Mouse (Mus musculus): Measurements from ENCODE around the gene Gm10320. TPM values are rescaled to one million over a fixed set of nuclear protein-coding genes. Genes with fewer than 3 reads are reported as not detected.
A peak's percentile ranks its signal among the peaks of the same experiment; 100 is the strongest.

Gene Gm10320
- polyA plus RNA-seq, 1 experiment = 1.8 TPM

GRCm38 (mm10) chr13:98534913-98535262 is 43.1 kb upstream of the Gm10320 start:
- no peaks in the 10 kb centered on the region for H3K36me3 ChIP-seq (ENCODE audit: control insufficient read depth, insufficient read depth)
- H3K4me3 ChIP-seq = no peak overlapping the region
- TF ChIP-seq SRF (IDR thresholded peaks at IDR 0.05; ENCODE audit: control insufficient read depth, insufficient read length, low read depth) (no peak), POLR2A (IDR thresholded peaks at IDR 0.05; ENCODE audit: insufficient read length, low read depth) (no peak), POLR2AphosphoS2 (IDR thresholded peaks at IDR 0.05; ENCODE audit: insufficient read length, low read depth) (no peak), E2F4 (IDR thresholded peaks at IDR 0.05; ENCODE audit: insufficient read depth) (no peak), USF1 (IDR thresholded peaks at IDR 0.05; ENCODE audit: low read depth) (no peak), TCF12 (IDR thresholded peaks at IDR 0.05; ENCODE audit: insufficient read depth, poor library complexity, severe bottlenecking) (no peak), TCF3 (IDR thresholded peaks at IDR 0.05; ENCODE audit: insufficient read length, low read depth) (no peak), MAX (IDR thresholded peaks at IDR 0.05; ENCODE audit: low read depth) (no peak), MYOG (IDR thresholded peaks at IDR 0.05; ENCODE audit: control insufficient read depth in 1 of 3, insufficient read depth in 1 of 3, insufficient read length in 2 of 3, low read depth in 2 of 3) (no peak), REST (IDR thresholded peaks at IDR 0.05; ENCODE audit: insufficient read depth, insufficient read length) (no peak), CEBPB (IDR thresholded peaks at IDR 0.05; ENCODE audit: insufficient read depth, poor library complexity, severe bottlenecking) (no peak), MYOD1 (IDR thresholded peaks at IDR 0.05; ENCODE audit: control insufficient read depth in 1 of 3, insufficient read length in 2 of 3, low read depth in 2 of 3) (no peak)
- H3K4me2 ChIP-seq (ENCODE audit: low read depth) = peak overlapping the region; percentile 59
- no peaks in the 10 kb centered on the region for H3K27me3 ChIP-seq (ENCODE audit: control insufficient read depth, insufficient read depth, insufficient read length)
- no peaks in the 10 kb centered on the region for H3K79me2 ChIP-seq (ENCODE audit: control insufficient read depth, insufficient read depth)
- H3ac ChIP-seq (ENCODE audit: control insufficient read depth, insufficient read length) = no peak overlapping the region

- Histone ChIP-seq H3K36me3 (ENCODE audit: control insufficient read depth, insufficient read depth) (no peaks in the 10 kb centered on the region), H3K4me3 (no peak overlapping the region)
Observed at GRCm38 (mm10) chr13:98534190-98534912, 42.5 kb upstream of the Gm10320 start.

DNA sequence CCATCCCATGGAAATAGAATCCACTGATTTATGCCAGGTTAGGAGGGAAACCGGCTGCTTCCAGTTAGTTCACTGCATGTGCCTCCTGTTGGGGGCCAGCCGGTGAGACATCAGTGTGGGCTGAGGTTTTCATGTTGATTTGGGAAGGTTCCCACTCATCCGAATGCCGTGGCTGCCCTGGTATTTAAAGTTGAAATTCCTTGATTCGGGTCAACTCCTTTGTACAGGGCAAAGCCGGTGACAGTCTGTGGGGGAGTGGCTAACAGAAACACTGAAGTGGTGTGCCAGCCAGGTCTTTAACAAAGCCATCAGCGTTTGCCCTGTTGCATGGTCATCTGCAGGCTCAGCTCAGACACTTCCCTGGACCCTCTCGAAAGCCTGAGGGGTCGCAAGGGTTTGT is 41.6 kb upstream of the Gm10320 start:
- Histone ChIP-seq H3K27me3 (ENCODE audit: control insufficient read depth, insufficient read depth, insufficient read length) (no peaks in the 10 kb centered on the region), H3ac (ENCODE audit: control insufficient read depth, insufficient read length) (no peak overlapping the region), H3K4me3 (no peak overlapping the region), H3K36me3 (ENCODE audit: control insufficient read depth, insufficient read depth) (no peaks in the 10 kb centered on the region), H3K79me2 (ENCODE audit: control insufficient read depth, insufficient read depth) (no peaks in the 10 kb centered on the region), H3K4me2 (ENCODE audit: low read depth) (peak overlapping the region; percentile 59)
- no peak for TF ChIP-seq TCF3 (IDR thresholded peaks at IDR 0.05; ENCODE audit: insufficient read length, low read depth)
- no peak for TF ChIP-seq USF1 (IDR thresholded peaks at IDR 0.05; ENCODE audit: low read depth)
- no peak for TF ChIP-seq MYOD1 (IDR thresholded peaks at IDR 0.05; ENCODE audit: control insufficient read depth in 1 of 3, insufficient read length in 2 of 3, low read depth in 2 of 3)

More at GRCm38 (mm10) chr13:98534190-98534912, 42.5 kb upstream of the Gm10320 start:
- Histone ChIP-seq H3K4me2 (ENCODE audit: low read depth) (peak overlapping the region; percentile 59), H3ac (ENCODE audit: control insufficient read depth, insufficient read length) (no peak overlapping the region), H3K79me2 (ENCODE audit: control insufficient read depth, insufficient read depth) (no peaks in the 10 kb centered on the region), H3K27me3 (ENCODE audit: control insufficient read depth, insufficient read depth, insufficient read length) (no peaks in the 10 kb centered on the region)
- TF ChIP-seq MYOG (IDR thresholded peaks at IDR 0.05; ENCODE audit: control insufficient read depth in 1 of 3, insufficient read depth in 1 of 3, insufficient read length in 2 of 3, low read depth in 2 of 3) (no peak), MAX (IDR thresholded peaks at IDR 0.05; ENCODE audit: low read depth) (no peak), USF1 (IDR thresholded peaks at IDR 0.05; ENCODE audit: low read depth) (no peak), SRF (IDR thresholded peaks at IDR 0.05; ENCODE audit: control insufficient read depth, insufficient read length, low read depth) (no peak), CEBPB (IDR thresholded peaks at IDR 0.05; ENCODE audit: insufficient read depth, poor library complexity, severe bottlenecking) (no peak), TCF3 (IDR thresholded peaks at IDR 0.05; ENCODE audit: insufficient read length, low read depth) (no peak), REST (IDR thresholded peaks at IDR 0.05; ENCODE audit: insufficient read depth, insufficient read length) (no peak), MYOD1 (IDR thresholded peaks at IDR 0.05; ENCODE audit: control insufficient read depth in 1 of 3, insufficient read length in 2 of 3, low read depth in 2 of 3) (no peak), TCF12 (IDR thresholded peaks at IDR 0.05; ENCODE audit: insufficient read depth, poor library complexity, severe bottlenecking) (no peak), POLR2AphosphoS2 (IDR thresholded peaks at IDR 0.05; ENCODE audit: insufficient read length, low read depth) (no peak), E2F4 (IDR thresholded peaks at IDR 0.05; ENCODE audit: insufficient read depth) (no peak), POLR2A (IDR thresholded peaks at IDR 0.05; ENCODE audit: insufficient read length, low read depth) (no peak)

DNA sequence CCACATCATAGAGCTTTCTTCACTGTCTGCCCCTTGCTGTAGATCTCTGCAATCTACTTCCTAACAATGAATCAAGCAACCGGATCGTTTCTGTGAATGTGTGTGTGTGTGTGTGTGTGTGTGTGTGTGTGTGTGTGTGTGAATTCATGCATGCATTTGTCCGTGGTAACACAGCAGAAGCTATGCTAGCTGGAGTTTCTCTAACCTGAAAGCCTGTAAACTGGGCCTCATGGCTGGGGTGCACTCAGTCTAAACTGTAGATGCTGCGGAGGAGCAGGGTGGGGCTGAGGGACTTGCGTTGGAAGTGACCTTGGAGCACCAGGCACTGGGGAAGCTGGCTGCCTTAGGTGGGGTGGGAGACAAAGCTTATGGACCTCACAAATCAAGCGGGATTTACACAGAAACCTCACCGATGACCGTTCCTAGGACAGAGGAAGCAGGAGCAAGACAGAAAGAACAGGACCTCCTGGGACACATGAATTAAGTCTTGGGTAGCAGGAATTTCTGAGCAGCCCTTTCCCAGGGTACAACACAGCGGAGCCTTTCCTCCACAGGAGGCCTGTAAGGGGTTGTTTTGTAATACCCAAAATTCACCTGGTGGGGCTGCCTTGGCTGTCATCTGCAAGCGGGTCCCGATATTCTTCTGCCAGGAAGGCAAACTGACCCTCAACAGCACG is 41.0 kb upstream of the Gm10320 start:
- H3ac ChIP-seq (ENCODE audit: control insufficient read depth, insufficient read length) = no peak overlapping the region
- H3K27me3 ChIP-seq (ENCODE audit: control insufficient read depth, insufficient read depth, insufficient read length) = no peaks in the 10 kb centered on the region
- TF ChIP-seq MYOG (IDR thresholded peaks at IDR 0.05; ENCODE audit: control insufficient read depth in 1 of 3, insufficient read depth in 1 of 3, insufficient read length in 2 of 3, low read depth in 2 of 3) (no peak), POLR2A (IDR thresholded peaks at IDR 0.05; ENCODE audit: insufficient read length, low read depth) (no peak), USF1 (IDR thresholded peaks at IDR 0.05; ENCODE audit: low read depth) (no peak), MAX (IDR thresholded peaks at IDR 0.05; ENCODE audit: low read depth) (no peak), TCF12 (IDR thresholded peaks at IDR 0.05; ENCODE audit: insufficient read depth, poor library complexity, severe bottlenecking) (no peak), SRF (IDR thresholded peaks at IDR 0.05; ENCODE audit: control insufficient read depth, insufficient read length, low read depth) (no peak), POLR2AphosphoS2 (IDR thresholded peaks at IDR 0.05; ENCODE audit: insufficient read length, low read depth) (no peak), CEBPB (IDR thresholded peaks at IDR 0.05; ENCODE audit: insufficient read depth, poor library complexity, severe bottlenecking) (no peak), TCF3 (IDR thresholded peaks at IDR 0.05; ENCODE audit: insufficient read length, low read depth) (no peak), MYOD1 (IDR thresholded peaks at IDR 0.05; ENCODE audit: control insufficient read depth in 1 of 3, insufficient read length in 2 of 3, low read depth in 2 of 3) (no peak)
- H3K79me2 ChIP-seq (ENCODE audit: control insufficient read depth, insufficient read depth) = no peaks in the 10 kb centered on the region
- H3K36me3 ChIP-seq (ENCODE audit: control insufficient read depth, insufficient read depth) = no peaks in the 10 kb centered on the region
- no peak overlapping the region for H3K4me2 ChIP-seq (ENCODE audit: low read depth)
- no peak overlapping the region for H3K4me3 ChIP-seq
